Mouse (Mus musculus) lung, adult 2 months (tissue): ENCODE measurements around the gene Gpx4.

Source experiments
- CTCF ChIP-seq: fragments of 200-500 bp; IDR thresholded peaks from 2 replicates; pipeline ENCODE4 v1.5.1; 2011; ENCODE audit warnings: mild to moderate bottlenecking, low read length, control low read depth; ENCODE audit not compliant: insufficient read depth
- POLR2A ChIP-seq: fragments of 200-500 bp; IDR thresholded peaks from 2 replicates; pipeline ENCODE4 v1.6.1; 2011; ENCODE audit warnings: low read depth, mild to moderate bottlenecking, control low read depth, low read length, borderline replicate concordance; ENCODE audit errors: extremely low read depth

DNA sequence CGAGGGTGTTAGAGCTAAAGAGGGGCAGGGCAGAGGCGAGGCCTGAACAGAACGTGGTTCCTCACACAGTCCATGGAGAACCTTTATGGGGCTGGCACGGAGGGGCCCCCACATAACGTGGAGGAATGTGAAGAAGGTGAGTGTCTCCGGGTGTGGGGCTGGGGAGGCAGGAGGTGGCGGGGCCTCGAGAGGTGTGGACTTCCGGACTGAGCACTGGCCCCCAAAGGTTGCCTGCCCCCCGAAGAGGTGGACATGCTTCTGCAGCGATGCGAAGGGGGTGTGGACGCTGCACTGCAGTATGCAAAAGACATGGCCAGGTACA is 25.7 kb upstream of the Gpx4 start:
- no peak for TF ChIP-seq POLR2A
- no peak for TF ChIP-seq CTCF
